Mouse (Mus musculus): ENCODE results near the gene Eloa. TPM values are rescaled to one million over a fixed set of nuclear protein-coding genes. Genes with fewer than 3 reads are reported as not detected.
A peak's percentile ranks its signal among the peaks of the same experiment; 100 is the strongest.

The Eloa gene
- total RNA-seq, 2 experiments from 2014 or later, result 38.4 to 38.5 TPM

- peak; percentile 43 for DNase-seq
Observed at GRCm38 (mm10) chr4:136030968-136031909, 9.7 kb upstream of the Eloa start.

- DNase-seq, result no peak
Observed at GRCm38 (mm10) chr4:136028689-136029088, 7.1 kb upstream of the Eloa start.

GRCm38 (mm10) chr4:136028132-136028564 is 6.6 kb upstream of the Eloa start:
- no peak for DNase-seq

DNA sequence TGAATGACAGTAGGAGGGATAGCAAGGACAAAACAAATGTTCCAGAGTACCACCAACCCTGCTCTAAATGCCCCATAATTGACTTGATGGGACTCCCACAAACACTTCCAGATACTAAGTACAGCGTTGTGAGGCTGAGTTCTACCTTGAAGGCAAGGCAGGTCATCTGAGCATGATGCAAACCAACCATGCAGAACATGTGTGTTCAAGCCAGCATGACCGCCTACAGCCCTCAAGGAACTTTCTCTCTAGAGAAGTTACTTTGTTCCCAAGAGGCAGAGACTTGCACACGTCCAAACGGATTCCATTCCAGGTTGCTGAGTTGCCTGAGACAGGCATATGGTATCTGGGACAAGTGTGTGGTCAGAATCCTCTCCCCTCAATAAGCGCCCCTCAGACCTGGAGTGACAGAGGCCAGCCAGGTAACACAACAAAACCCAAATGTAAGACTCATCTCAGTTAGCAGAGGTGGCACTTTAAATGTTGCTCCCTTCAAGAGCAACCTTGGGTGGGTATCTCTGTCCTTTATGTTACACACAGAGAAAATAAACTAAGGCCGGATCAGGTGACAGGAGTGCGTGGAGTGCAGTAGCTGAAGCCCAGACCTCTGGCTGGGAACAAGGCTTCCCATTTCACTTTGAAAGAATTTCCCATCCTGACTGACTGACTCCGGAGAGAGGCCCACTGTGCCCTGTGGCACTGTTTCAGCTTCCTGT is 6.0 kb upstream of the Eloa start:
- no peak for DNase-seq

- DNase-seq, result no peak
Observed at GRCm38 (mm10) chr4:136025350-136025749, 3.8 kb upstream of the Eloa start.

DNA sequence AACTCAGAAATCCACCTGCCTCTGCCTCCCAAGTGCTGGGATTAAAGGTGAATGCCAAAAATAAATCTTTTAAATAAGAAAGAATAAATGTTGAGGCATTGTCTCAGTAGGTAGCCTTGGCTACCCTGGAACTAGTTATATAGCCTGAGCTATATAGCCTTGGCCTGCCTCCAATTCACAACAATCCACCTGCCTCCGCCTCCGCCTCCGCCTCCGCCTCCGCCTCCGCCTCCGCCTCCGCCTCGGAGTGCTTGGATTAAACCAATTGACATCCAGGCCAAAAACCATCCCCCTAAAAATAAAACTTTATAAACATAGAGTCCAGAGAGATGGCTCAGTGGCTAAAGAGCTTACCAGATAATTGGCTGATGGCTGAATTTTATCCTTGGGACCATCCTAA is 1.4 kb upstream of the Eloa start:
- DNase-seq, result peak; percentile 23

DNA sequence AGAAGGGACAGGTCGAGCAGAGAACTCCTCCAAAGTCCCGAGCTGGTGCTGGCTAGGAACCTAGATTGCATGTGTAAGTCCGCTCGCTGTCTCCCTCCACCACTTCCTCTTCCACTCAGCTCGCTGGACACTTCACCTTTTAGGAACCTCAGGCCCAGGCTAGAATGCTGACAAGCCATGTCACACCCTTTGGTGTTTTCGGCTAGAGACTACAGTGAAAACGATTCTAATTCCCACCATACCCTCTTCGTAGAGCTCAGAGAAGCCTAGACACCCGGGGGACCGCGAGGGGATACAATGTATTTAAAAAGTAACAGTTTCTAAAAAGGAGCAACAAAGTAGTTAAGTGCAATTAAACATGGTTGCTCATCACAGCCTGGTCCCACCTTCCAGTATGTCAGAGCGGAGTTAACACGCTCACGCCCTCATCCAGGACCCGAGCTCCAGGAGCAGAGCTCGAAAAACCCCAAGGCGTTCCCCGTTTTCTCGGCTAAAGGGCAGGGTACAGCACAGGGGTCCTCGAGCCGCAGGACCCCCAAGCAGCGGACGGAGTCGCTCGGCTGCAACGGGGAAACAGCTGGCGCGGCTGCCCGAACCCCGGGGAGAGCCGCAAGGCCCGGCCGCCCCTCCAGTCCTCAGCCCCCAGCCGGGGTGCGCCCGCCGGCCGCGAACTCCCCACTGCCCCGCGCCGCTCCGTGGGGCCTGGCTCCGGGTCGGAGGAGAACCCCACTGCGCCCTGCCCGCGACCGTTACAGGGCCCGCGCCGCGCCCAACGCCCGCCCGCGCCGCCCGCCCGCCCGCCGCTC is 617 bp downstream of the Eloa start:
- DNase-seq, result peak; percentile 16

DNA sequence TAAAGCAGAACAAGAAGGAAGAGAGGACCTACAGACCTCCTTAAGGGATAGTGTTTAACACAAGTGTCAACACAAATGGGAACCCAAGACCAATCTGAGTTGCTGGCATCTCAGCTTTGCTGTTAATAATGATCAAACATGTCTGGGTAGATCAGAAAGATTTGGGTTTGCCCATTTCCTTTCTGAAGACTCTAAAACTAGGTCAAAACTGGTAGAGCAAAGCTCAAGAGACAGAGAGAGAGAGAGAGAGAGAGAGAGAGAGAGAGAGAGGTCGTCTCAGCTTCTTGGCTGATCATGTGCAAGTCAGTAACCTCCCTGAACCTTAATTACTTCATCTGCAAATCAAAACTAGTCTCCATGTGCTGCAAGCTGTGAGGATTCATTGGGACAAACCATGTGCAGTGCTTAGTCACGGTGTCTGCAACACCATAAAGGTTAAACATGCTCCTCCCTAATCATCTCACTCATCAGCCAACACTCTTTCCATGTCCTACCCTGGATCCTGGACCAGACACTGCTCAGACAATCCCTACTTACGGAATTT is 5.4 kb downstream of the Eloa start:
- no peak for DNase-seq

GRCm38 (mm10) chr4:136010586-136010985 is 11.0 kb downstream of the Eloa start:
- DNase-seq, result no peak

DNA sequence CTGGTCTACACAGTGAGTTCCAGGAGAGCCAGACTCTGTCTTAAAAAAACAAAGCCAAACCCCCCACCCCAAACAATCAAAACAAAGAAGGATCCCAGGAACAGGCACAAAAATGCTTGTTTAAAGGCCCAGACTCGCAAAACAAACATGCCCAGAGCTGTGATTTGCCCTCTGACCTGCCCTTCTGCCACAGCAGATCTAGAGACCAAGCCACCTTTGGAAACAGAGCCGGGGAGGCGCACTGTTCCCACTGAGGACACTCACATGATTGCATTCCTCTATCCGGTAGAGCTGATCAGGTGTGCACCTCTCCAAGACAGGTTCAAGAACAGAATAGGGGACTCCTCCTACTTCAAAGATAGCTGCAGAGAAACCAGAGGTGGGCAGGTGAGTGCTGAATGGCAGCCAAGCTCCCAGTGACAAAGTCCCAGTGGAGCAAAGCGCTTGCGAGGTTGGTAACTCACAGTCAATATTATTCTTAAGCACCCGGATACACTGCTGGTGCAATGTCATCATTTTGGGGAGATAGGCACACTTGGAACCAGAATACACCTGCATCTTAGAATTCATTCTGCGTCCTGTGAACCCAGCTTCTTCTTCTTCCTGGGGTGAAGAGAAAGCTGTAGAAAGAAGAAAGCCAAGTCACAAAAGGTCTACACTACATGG is 12.6 kb downstream of the Eloa start:
- no peak for DNase-seq

GRCm38 (mm10) chr4:136006821-136007220 is 14.7 kb downstream of the Eloa start:
- no peak for DNase-seq

GRCm38 (mm10) chr4:136004921-136005320 is 16.6 kb downstream of the Eloa start:
- DNase-seq, result no peak

GRCm38 (mm10) chr4:136004107-136004675 is 17.4 kb downstream of the Eloa start:
- no peak for DNase-seq

DNA sequence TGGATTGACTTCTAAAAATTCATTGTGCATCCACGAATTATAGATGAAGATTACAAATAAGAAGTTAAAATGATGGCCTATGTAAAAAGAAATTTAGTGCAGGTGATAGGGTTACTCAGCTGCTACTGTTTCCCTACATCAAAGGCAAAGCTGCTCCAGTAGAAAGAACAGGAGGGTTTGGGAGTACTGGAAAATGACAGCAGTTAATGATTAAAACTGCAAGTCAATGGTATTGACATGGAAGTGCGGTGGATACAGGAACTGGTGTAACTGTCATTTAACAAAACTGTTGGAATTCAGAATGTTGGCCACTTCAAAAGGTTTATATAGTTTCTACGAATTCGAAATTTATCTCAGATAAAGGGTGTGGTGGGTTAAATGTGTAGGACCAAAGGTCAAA is 26.4 kb downstream of the Eloa start:
- no peak for DNase-seq

DNA sequence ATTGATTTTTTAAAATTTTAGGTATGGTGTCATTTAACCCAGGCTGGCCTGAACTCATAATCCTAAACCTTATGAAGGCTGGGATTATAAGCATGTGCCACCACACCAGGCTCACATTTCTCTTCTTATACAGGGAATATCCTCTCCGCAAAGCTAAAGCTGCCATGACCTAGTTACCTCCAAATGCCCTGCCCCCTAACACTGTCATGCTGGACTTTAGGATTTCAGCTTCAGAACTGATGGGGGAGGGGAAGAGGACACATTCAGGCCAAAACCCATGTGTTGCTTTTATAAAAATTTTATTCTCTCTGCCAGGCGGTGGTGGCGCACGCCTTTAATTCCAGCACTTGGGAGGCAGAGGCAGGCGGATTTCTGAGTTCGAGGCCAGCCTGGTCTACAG is 27.6 kb downstream of the Eloa start:
- no peak for DNase-seq

GRCm38 (mm10) chr4:135987714-135988113 is 33.8 kb downstream of the Eloa start:
- no peak for DNase-seq

GRCm38 (mm10) chr4:135986943-135987710 is 34.4 kb downstream of the Eloa start, which contains the start of gene Pithd1:
Gene Pithd1, minus strand, starts transcription at chr4:135987264.
- DNase-seq, result peak; percentile 95

GRCm38 (mm10) chr4:135986301-135986942 is 35.1 kb downstream of the Eloa start:
- DNase-seq, result no peak

GRCm38 (mm10) chr4:135985769-135986168 is 35.8 kb downstream of the Eloa start:
- no peak for DNase-seq

DNA sequence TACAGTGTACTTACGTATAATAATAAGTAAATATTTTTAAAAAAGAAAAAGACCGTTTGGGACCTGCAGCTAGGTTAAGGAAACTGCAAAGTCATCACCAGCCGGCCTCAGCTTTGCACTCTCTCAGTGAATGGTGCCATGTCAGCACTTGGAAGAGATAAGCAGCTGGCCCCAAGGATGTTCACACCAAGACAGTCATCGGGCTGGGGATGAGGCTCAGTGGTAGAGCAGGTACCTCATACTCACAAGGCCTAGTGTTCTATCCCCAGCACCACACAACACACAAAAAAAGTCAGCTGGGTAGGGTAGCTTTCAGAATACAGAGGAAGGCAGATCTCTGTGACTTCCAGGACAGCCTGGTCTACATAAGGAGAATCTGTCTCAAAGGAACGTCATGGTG is 36.4 kb downstream of the Eloa start:
- no peak for DNase-seq

Data from heart, postnatal 4 days (tissue).